Mouse (Mus musculus): Measurements from ENCODE around the gene Dtnb. TPM values are rescaled to one million over a fixed set of nuclear protein-coding genes. Genes with fewer than 3 reads are reported as not detected.

Gene Dtnb
- polyA plus RNA-seq, 1 experiment: 10.0 TPM

DNA sequence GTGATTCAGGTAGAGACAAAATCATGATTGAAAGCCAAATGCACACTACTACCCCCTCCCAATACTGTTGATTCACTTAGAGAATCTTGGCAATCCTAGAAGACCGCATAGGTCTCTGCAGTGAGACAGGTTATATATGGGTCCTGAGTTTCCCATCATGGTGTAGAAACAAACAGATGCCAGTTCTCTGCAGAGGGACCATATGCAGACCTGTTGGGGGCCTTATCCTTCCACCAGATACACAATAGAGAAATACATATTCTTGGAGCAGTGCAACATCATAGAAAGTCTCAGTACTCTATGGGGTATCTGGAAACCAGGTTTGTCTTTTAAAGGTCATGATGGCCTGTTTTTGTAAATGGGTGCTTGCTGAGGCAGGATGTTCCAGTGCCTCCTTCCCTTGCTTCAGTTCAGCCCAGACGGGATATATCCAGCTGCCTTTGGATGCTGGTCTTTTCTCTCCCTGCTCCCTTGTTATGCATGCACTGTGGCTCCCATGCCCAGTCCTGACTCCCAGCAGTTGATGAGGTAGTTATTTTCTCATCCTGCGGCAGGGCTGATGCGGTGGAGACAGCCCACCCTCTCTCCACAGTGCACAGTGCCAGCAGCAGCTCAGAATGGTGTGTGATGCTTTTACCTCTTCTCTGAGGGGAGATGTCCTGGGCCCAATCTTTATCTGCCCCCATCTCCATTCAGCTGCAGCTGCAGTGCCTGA lies 188.9 kb downstream of the Dtnb start:
- H3K4me3 ChIP-seq (ENCODE audit: insufficient read depth, poor library complexity, severe bottlenecking): no peak overlapping the region
- no peak overlapping the region for H3ac ChIP-seq (ENCODE audit: control insufficient read depth, insufficient read length, low read depth)
- H3K27me3 ChIP-seq (ENCODE audit: control insufficient read depth, insufficient read depth, insufficient read length): no peaks in the 10 kb centered on the region
- H3K79me2 ChIP-seq (ENCODE audit: control insufficient read depth, insufficient read depth): no peaks in the 10 kb centered on the region
- no peak for TF ChIP-seq MAX (IDR thresholded peaks at IDR 0.05)
- no peak for TF ChIP-seq MYOG (IDR thresholded peaks at IDR 0.05; ENCODE audit: control insufficient read depth, extremely low read depth, insufficient read length)
- TF ChIP-seq USF1 (IDR thresholded peaks at IDR 0.05; ENCODE audit: low read depth): no peak
- TF ChIP-seq CEBPB (IDR thresholded peaks at IDR 0.05; ENCODE audit: low read depth): no peak
- no peak for TF ChIP-seq MYOD1 (IDR thresholded peaks at IDR 0.05; ENCODE audit: control insufficient read depth, insufficient read length, low read depth)
- TF ChIP-seq FOSL1 (IDR thresholded peaks at IDR 0.05; ENCODE audit: insufficient read depth, low read length, poor library complexity, severe bottlenecking): no peak
- no peak for TF ChIP-seq CTCF (IDR thresholded peaks at IDR 0.05; ENCODE audit: control insufficient read depth, insufficient read depth, insufficient read length)
- H3K79me3 ChIP-seq (ENCODE audit: low read depth): no peaks in the 10 kb centered on the region
- H3K36me3 ChIP-seq (ENCODE audit: control insufficient read depth, insufficient read depth): no peaks in the 10 kb centered on the region

DNA sequence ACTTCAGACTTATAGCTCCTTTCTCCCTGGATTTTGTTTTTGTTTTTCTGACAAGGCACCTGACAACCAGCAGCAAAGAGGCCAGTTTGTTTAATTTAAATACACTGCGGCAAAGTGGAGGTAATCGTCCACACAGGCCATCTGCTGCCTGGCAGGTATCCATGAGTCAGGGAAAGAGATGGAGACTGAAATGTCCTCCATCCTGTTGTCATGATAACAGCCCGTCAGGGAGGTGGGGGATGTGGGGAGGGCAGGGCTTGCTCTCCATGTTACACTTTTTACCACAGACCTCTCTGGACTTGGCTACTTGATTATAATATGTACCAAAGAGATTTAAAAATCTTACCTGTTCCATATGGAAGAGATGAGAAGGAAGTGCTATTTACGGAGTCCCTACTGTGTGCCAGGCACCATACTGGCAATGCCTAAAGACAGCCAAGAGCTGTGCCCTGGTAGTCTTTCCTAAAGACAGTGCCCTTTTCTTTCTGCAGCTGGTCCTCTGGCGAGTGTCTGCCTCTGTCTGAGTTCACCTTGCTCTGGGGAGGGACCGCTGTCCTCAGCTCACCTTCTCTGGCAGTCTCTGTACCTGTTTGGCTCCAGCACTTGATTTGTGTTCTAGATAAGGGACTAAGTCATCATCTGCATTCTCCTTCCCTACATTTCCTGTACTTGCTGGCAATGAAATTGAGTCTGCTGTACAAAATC lies 189.6 kb downstream of the Dtnb start:
- Histone ChIP-seq H3K27me3 (ENCODE audit: control insufficient read depth, insufficient read depth, insufficient read length) (no peaks in the 10 kb centered on the region), H3K36me3 (ENCODE audit: control insufficient read depth, insufficient read depth) (no peaks in the 10 kb centered on the region), H3K79me2 (ENCODE audit: control insufficient read depth, insufficient read depth) (no peaks in the 10 kb centered on the region), H3ac (ENCODE audit: control insufficient read depth, insufficient read length, low read depth) (no peak overlapping the region), H3K79me3 (ENCODE audit: low read depth) (no peaks in the 10 kb centered on the region), H3K4me3 (ENCODE audit: insufficient read depth, poor library complexity, severe bottlenecking) (no peak overlapping the region)
- no peak for TF ChIP-seq MYOD1 (IDR thresholded peaks at IDR 0.05; ENCODE audit: control insufficient read depth, insufficient read length, low read depth)
- no peak for TF ChIP-seq CTCF (IDR thresholded peaks at IDR 0.05; ENCODE audit: control insufficient read depth, insufficient read depth, insufficient read length)
- TF ChIP-seq MAX (IDR thresholded peaks at IDR 0.05): no peak

DNA sequence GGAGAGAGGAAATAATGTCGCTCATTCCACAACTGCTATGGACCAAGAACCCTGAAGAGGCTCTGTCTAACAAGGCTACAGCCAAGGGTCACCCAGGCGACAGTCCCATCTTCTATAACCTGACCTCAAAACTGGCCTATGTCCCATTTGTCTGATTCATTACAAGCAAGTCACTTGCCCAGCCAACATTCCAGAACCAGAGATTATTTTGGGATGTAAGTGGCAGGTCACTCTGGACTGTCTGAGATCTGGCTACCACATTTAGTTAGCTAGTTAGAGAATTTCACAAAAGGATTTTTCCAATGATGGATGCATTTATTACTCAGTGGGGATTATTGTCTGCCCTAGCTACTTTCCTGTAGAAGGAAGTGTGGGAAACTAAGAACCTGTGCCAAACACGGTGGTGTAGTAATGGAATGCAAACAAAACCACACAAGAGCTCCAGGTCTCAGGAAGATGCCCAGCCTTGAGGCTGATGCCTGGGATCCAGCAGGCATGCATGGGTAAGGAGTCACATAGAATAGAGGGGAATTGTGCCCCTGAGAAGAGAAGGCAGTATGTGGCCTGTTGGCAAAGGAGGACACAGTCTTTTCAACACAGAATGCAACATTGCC lies 192.1 kb downstream of the Dtnb start:
- Histone ChIP-seq H3K36me3 (ENCODE audit: control insufficient read depth, insufficient read depth) (no peaks in the 10 kb centered on the region), H3K79me3 (ENCODE audit: low read depth) (no peaks in the 10 kb centered on the region), H3ac (ENCODE audit: control insufficient read depth, insufficient read length, low read depth) (no peak overlapping the region), H3K4me3 (ENCODE audit: insufficient read depth, poor library complexity, severe bottlenecking) (no peak overlapping the region), H3K27me3 (ENCODE audit: control insufficient read depth, insufficient read depth, insufficient read length) (no peaks in the 10 kb centered on the region), H3K79me2 (ENCODE audit: control insufficient read depth, insufficient read depth) (no peaks in the 10 kb centered on the region)
- no peak for TF ChIP-seq FOSL1 (IDR thresholded peaks at IDR 0.05; ENCODE audit: insufficient read depth, low read length, poor library complexity, severe bottlenecking)
- no peak for TF ChIP-seq CTCF (IDR thresholded peaks at IDR 0.05; ENCODE audit: control insufficient read depth, insufficient read depth, insufficient read length)
- no peak for TF ChIP-seq MYOG (IDR thresholded peaks at IDR 0.05; ENCODE audit: control insufficient read depth, extremely low read depth, insufficient read length)
- no peak for TF ChIP-seq CEBPB (IDR thresholded peaks at IDR 0.05; ENCODE audit: low read depth)
- no peak for TF ChIP-seq MAX (IDR thresholded peaks at IDR 0.05)
- TF ChIP-seq USF1 (IDR thresholded peaks at IDR 0.05; ENCODE audit: low read depth): no peak
- no peak for TF ChIP-seq MYOD1 (IDR thresholded peaks at IDR 0.05; ENCODE audit: control insufficient read depth, insufficient read length, low read depth)

DNA sequence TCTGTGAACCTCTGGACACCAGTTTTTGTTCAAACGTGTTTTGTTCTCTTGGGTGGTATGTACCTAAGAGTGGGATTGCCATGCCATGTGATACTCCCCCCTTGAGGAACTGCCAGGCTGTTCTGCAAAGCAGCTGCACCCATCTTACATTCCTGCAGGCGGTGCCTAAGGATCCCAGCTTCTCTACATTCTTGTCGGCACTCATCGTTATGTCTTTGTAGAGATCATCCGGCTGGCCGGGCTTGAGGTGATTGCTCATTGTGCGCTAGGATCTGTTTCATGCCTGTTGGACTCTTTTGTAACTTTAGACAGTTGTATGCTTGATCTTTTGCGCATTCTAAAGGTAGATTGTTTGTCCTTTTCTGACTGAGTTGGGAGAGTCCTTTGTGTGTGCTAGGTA lies 195.2 kb downstream of the Dtnb start:
- Histone ChIP-seq H3K79me2 (ENCODE audit: control insufficient read depth, insufficient read depth) (no peaks in the 10 kb centered on the region), H3K79me3 (ENCODE audit: low read depth) (no peaks in the 10 kb centered on the region), H3K4me3 (ENCODE audit: insufficient read depth, poor library complexity, severe bottlenecking) (no peak overlapping the region), H3ac (ENCODE audit: control insufficient read depth, insufficient read length, low read depth) (no peak overlapping the region), H3K27me3 (ENCODE audit: control insufficient read depth, insufficient read depth, insufficient read length) (no peaks in the 10 kb centered on the region), H3K36me3 (ENCODE audit: control insufficient read depth, insufficient read depth) (no peaks in the 10 kb centered on the region)
- no peak for TF ChIP-seq MAX (IDR thresholded peaks at IDR 0.05)
- no peak for TF ChIP-seq MYOG (IDR thresholded peaks at IDR 0.05; ENCODE audit: control insufficient read depth, extremely low read depth, insufficient read length)
- no peak for TF ChIP-seq USF1 (IDR thresholded peaks at IDR 0.05; ENCODE audit: low read depth)
- TF ChIP-seq MYOD1 (IDR thresholded peaks at IDR 0.05; ENCODE audit: control insufficient read depth, insufficient read length, low read depth): no peak
- TF ChIP-seq FOSL1 (IDR thresholded peaks at IDR 0.05; ENCODE audit: insufficient read depth, low read length, poor library complexity, severe bottlenecking): no peak
- TF ChIP-seq CEBPB (IDR thresholded peaks at IDR 0.05; ENCODE audit: low read depth): no peak
- no peak for TF ChIP-seq CTCF (IDR thresholded peaks at IDR 0.05; ENCODE audit: control insufficient read depth, insufficient read depth, insufficient read length)

DNA sequence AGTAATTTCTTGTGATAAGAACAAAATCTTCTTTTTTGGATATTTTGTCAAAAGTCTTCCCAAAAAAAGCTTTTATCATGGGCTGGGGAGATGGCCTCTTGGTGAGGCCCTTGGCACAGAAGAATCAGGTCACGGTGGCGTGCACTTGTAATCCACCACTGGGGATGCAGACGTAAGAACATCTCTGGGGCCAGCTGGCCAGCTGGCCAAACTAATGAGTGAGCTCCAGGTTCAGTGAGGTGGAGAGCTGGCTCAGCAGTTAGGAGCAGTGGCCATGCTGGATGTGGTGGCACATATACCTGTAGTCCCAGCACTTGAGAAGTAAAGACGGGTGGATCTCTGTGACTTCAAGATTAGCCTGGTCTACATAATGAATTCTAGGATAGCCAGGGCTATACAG lies 196.2 kb downstream of the Dtnb start:
- Histone ChIP-seq H3K4me3 (ENCODE audit: insufficient read depth, poor library complexity, severe bottlenecking) (no peak overlapping the region), H3ac (ENCODE audit: control insufficient read depth, insufficient read length, low read depth) (no peak overlapping the region), H3K27me3 (ENCODE audit: control insufficient read depth, insufficient read depth, insufficient read length) (no peaks in the 10 kb centered on the region), H3K36me3 (ENCODE audit: control insufficient read depth, insufficient read depth) (no peaks in the 10 kb centered on the region), H3K79me2 (ENCODE audit: control insufficient read depth, insufficient read depth) (no peaks in the 10 kb centered on the region), H3K79me3 (ENCODE audit: low read depth) (no peaks in the 10 kb centered on the region)
- no peak for TF ChIP-seq MAX (IDR thresholded peaks at IDR 0.05)
- TF ChIP-seq CTCF (IDR thresholded peaks at IDR 0.05; ENCODE audit: control insufficient read depth, insufficient read depth, insufficient read length): no peak
- TF ChIP-seq MYOG (IDR thresholded peaks at IDR 0.05; ENCODE audit: control insufficient read depth, extremely low read depth, insufficient read length): no peak
- no peak for TF ChIP-seq USF1 (IDR thresholded peaks at IDR 0.05; ENCODE audit: low read depth)
- TF ChIP-seq MYOD1 (IDR thresholded peaks at IDR 0.05; ENCODE audit: control insufficient read depth, insufficient read length, low read depth): no peak
- no peak for TF ChIP-seq CEBPB (IDR thresholded peaks at IDR 0.05; ENCODE audit: low read depth)
- TF ChIP-seq FOSL1 (IDR thresholded peaks at IDR 0.05; ENCODE audit: insufficient read depth, low read length, poor library complexity, severe bottlenecking): no peak

All from C2C12 (cell line).